Mouse (Mus musculus): ENCODE results near the gene Auh.

Auh gene

GRCm38 (mm10) chr13:52792242-52792844 is 137.1 kb downstream of the Auh start:
- no peak for DNase-seq

- DNase-seq, result no peak
Observed at GRCm38 (mm10) chr13:52790894-52791293, 138.6 kb downstream of the Auh start.
